Mouse (Mus musculus): Measurements from ENCODE around the gene Syne2. TPM values are rescaled to one million over a fixed set of nuclear protein-coding genes. Genes with fewer than 3 reads are reported as not detected.

The Syne2 gene
- polyA plus RNA-seq, 1 experiment: 28.9 TPM

DNA sequence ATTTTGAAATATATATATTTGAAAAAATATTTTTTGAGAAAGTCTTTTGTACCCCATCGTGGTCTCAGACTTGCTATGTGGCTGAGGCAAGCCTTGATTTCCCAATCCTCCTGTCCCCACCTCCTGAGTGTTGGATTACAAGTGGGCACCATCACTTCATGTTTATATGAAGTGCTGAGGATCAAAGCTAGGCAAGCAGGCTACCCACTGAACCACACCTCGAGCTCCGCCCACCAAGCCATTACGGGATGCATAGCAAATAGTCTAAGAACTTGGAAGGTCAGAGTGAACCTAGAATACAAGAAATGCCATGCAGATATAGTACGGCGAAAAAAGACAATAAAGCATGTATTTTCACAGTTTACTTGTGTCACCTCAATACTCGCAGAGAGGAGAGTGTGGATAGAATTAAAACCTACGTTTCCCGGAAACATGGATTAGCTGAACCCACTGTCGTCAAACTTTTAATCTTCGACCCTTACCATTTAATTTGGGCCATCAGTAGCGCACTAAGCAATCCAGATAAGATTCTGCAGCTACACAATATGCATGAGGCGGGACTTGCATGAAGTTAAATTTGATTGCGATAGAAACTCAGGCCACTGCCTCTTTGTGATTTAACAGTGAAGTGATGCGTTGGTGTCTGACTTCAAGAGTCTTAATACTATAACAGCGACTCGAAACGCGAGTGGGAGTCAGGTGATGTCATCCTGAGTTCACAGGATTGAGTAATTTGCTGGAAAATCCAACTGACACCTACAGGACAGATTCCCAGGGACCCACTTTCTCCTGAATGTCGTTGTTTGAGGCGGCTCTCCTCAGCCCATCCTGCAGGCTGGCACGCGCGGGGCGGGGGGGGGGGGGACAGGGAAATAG is 715 bp upstream of the Syne2 start:
- peaks cover 4% of the 10 kb centered on the region; the same call in 1 of the 2 replicates for H3K27me3 ChIP-seq (ENCODE audit: control insufficient read depth, insufficient read depth, low read length, poor library complexity, severe bottlenecking)
- H3K9ac ChIP-seq (ENCODE audit: low read depth, poor library complexity, severe bottlenecking): peak overlapping the region; percentile 68
- H3K27ac ChIP-seq (ENCODE audit: insufficient read depth, low read length): no peak overlapping the region
- H3K36me3 ChIP-seq (ENCODE audit: control insufficient read depth, insufficient read depth, low read length, poor library complexity, severe bottlenecking): no peaks in the 10 kb centered on the region
- H3K4me1 ChIP-seq (ENCODE audit: control insufficient read depth, insufficient read depth, low read length): no peaks in the 10 kb centered on the region
- H3K9me3 ChIP-seq (replicated peaks; ENCODE audit: control insufficient read depth, insufficient read depth, low read length, poor library complexity, severe bottlenecking): no peaks in the 10 kb centered on the region
- H3K4me3 ChIP-seq (ENCODE audit: low read depth, low read length): no peak overlapping the region
- no peak for TF ChIP-seq POLR2A (IDR thresholded peaks at IDR 0.05; ENCODE audit: insufficient read depth, low read length)

DNA sequence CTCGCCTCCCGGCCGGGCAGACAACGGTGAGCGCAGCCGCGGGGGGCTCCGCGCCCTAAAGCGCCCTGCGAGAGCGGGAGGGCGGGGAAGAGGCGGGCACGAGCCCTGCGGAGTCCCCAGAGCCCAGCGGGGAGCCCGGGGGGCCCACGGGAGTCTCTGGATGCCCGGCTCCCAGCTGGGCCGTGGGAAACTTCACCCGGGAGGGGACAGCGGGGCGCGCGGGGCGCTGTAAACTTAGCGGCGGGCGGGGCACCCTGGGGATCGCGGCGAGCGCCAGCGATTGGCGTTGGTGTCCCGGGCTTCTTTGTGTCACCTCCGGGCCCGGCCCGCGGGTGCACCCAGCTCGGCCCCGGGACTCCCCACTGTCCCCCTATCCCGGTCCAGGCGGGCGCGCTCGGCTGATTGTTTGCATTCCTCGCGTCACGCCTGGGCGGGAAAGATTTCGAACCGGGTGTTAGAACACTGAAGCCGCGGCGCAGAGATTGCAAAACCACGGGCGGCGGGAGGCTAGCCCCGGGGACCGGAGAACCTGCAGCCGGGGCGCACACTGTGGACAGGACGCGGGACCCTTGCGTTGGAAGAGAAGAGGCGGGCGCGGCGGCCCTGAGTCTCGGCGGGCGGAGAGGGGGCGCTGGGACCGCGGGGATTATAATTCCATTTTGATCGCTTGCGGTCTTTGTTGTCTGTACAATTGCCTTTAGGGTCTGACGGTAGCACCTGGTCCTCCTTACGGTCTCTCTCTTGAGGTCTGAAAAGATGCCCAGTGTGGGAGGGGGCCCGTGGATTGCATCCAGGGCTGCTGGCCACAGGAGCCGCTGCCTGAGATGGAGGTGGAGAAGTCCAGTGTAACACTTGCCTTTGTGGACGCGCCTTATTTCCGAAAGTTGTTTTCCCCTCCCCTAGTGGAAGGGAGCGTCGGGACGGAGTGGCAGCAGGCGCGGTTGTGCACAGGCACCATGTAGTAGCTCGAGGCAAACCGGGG is 810 bp downstream of the Syne2 start:
- Histone ChIP-seq H3K4me3 (ENCODE audit: low read depth, low read length) (peak overlapping the region; percentile 78), H3K27ac (ENCODE audit: insufficient read depth, low read length) (no peak overlapping the region), H3K27me3 (ENCODE audit: control insufficient read depth, insufficient read depth, low read length, poor library complexity, severe bottlenecking) (peaks cover 4% of the 10 kb centered on the region; the same call in 1 of the 2 replicates), H3K9me3 (replicated peaks; ENCODE audit: control insufficient read depth, insufficient read depth, low read length, poor library complexity, severe bottlenecking) (no peaks in the 10 kb centered on the region), H3K36me3 (ENCODE audit: control insufficient read depth, insufficient read depth, low read length, poor library complexity, severe bottlenecking) (no peaks in the 10 kb centered on the region), H3K4me1 (ENCODE audit: control insufficient read depth, insufficient read depth, low read length) (no peaks in the 10 kb centered on the region), H3K9ac (ENCODE audit: low read depth, poor library complexity, severe bottlenecking) (peak overlapping the region; percentile 68)
- TF ChIP-seq POLR2A (IDR thresholded peaks at IDR 0.05; ENCODE audit: insufficient read depth, low read length) (no peak), CTCF (IDR thresholded peaks at IDR 0.05; ENCODE audit: low read depth, low read length) (no peak), EP300 (IDR thresholded peaks at IDR 0.05; ENCODE audit: insufficient read depth, low read depth, low read length) (no peak)

- H3K9me3 ChIP-seq (replicated peaks; ENCODE audit: control insufficient read depth, insufficient read depth, low read length, poor library complexity, severe bottlenecking): no peaks in the 10 kb centered on the region
- H3K4me3 ChIP-seq (ENCODE audit: low read depth, low read length): peak overlapping the region; percentile 78
- H3K36me3 ChIP-seq (ENCODE audit: control insufficient read depth, insufficient read depth, low read length, poor library complexity, severe bottlenecking): no peaks in the 10 kb centered on the region
- no peaks in the 10 kb centered on the region for H3K4me1 ChIP-seq (ENCODE audit: control insufficient read depth, insufficient read depth, low read length)
- no peak overlapping the region for H3K27ac ChIP-seq (ENCODE audit: insufficient read depth, low read length)
- TF ChIP-seq EP300 (IDR thresholded peaks at IDR 0.05; ENCODE audit: insufficient read depth, low read depth, low read length): no peak
- TF ChIP-seq POLR2A (IDR thresholded peaks at IDR 0.05; ENCODE audit: insufficient read depth, low read length): no peak
- TF ChIP-seq CTCF (IDR thresholded peaks at IDR 0.05; ENCODE audit: low read depth, low read length): no peak
- no peak overlapping the region for H3K9ac ChIP-seq (ENCODE audit: low read depth, poor library complexity, severe bottlenecking)
- peaks cover 4% of the 10 kb centered on the region; the same call in 1 of the 2 replicates for H3K27me3 ChIP-seq (ENCODE audit: control insufficient read depth, insufficient read depth, low read length, poor library complexity, severe bottlenecking)
Measured at GRCm38 (mm10) chr12:75819481-75819880, 1.5 kb downstream of the Syne2 start.

GRCm38 (mm10) chr12:75820216-75820615 is 2.3 kb downstream of the Syne2 start:
- no peaks in the 10 kb centered on the region for H3K4me1 ChIP-seq (ENCODE audit: control insufficient read depth, insufficient read depth, low read length)

DNA sequence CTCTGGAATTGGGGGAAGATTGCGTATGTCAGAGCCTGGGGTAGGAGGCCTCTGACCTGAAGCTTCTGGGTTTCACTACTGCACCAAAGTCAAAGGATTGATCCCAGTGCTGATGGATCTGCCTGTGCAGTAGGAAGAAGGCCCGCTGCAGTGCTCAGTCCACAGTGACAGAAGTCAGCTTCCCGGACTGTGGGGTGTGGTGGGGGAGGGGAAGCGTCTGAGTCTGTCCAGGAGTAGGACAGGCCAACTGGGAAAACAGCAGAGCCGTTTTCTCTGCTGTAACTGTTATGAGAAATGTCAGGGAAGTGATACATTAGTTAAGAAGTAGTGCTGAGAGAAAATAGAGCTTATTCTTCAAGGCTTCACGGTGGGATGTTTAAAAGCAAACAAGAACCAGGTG is 4.2 kb downstream of the Syne2 start:
- Histone ChIP-seq H3K27ac (ENCODE audit: insufficient read depth, low read length) (no peak overlapping the region), H3K27me3 (ENCODE audit: control insufficient read depth, insufficient read depth, low read length, poor library complexity, severe bottlenecking) (peaks cover 4% of the 10 kb centered on the region; the same call in 1 of the 2 replicates), H3K4me3 (ENCODE audit: low read depth, low read length) (no peak overlapping the region), H3K4me1 (ENCODE audit: control insufficient read depth, insufficient read depth, low read length) (no peaks in the 10 kb centered on the region), H3K36me3 (ENCODE audit: control insufficient read depth, insufficient read depth, low read length, poor library complexity, severe bottlenecking) (no peaks in the 10 kb centered on the region), H3K9me3 (replicated peaks; ENCODE audit: control insufficient read depth, insufficient read depth, low read length, poor library complexity, severe bottlenecking) (no peaks in the 10 kb centered on the region), H3K9ac (ENCODE audit: low read depth, poor library complexity, severe bottlenecking) (no peak overlapping the region)
- TF ChIP-seq POLR2A (IDR thresholded peaks at IDR 0.05; ENCODE audit: insufficient read depth, low read length) (no peak), EP300 (IDR thresholded peaks at IDR 0.05; ENCODE audit: insufficient read depth, low read depth, low read length) (no peak), CTCF (IDR thresholded peaks at IDR 0.05; ENCODE audit: low read depth, low read length) (no peak)

More at GRCm38 (mm10) chr12:75820216-75820615, 2.3 kb downstream of the Syne2 start:
- Histone ChIP-seq H3K27ac (ENCODE audit: insufficient read depth, low read length) (no peak overlapping the region), H3K4me3 (ENCODE audit: low read depth, low read length) (no peak overlapping the region), H3K9ac (ENCODE audit: low read depth, poor library complexity, severe bottlenecking) (no peak overlapping the region), H3K9me3 (replicated peaks; ENCODE audit: control insufficient read depth, insufficient read depth, low read length, poor library complexity, severe bottlenecking) (no peaks in the 10 kb centered on the region), H3K36me3 (ENCODE audit: control insufficient read depth, insufficient read depth, low read length, poor library complexity, severe bottlenecking) (no peaks in the 10 kb centered on the region), H3K27me3 (ENCODE audit: control insufficient read depth, insufficient read depth, low read length, poor library complexity, severe bottlenecking) (peaks cover 4% of the 10 kb centered on the region; the same call in 1 of the 2 replicates)
- TF ChIP-seq EP300 (IDR thresholded peaks at IDR 0.05; ENCODE audit: insufficient read depth, low read depth, low read length) (no peak), CTCF (IDR thresholded peaks at IDR 0.05; ENCODE audit: low read depth, low read length) (no peak), POLR2A (IDR thresholded peaks at IDR 0.05; ENCODE audit: insufficient read depth, low read length) (no peak)

Measured in ES-Bruce4 (cell line).